Mouse (Mus musculus) layer of hippocampus, postnatal 36 days (tissue): Measurements from ENCODE around the gene Map3k21. TPM values are rescaled to one million over a fixed set of nuclear protein-coding genes. Genes with fewer than 3 reads are reported as not detected.

ENCODE experiments used
- DNase-seq, 2 experiments: peaks; one replicate each; pipeline ENCODE4 v3.0.0; 2022
- total RNA-seq, 2 experiments: library from RNA; stranded (reverse); gene quantifications; 2 replicates each; pipeline ENCODE4 v1.2.3; 2021

The Map3k21 gene
- total RNA-seq, 2 experiments from 2014 or later = 0.91 to 1.3 TPM

- no peak for DNase-seq
Observed at GRCm38 (mm10) chr8:125980826-125981225, 70.6 kb downstream of the Map3k21 start.

- no peak for DNase-seq
Observed at GRCm38 (mm10) chr8:125983515-125983914, 73.3 kb downstream of the Map3k21 start.

GRCm38 (mm10) chr8:125984140-125984539 is 73.9 kb downstream of the Map3k21 start:
- no peak for DNase-seq

- DNase-seq = no peak
Observed at GRCm38 (mm10) chr8:125985364-125985763, 75.1 kb downstream of the Map3k21 start.

GRCm38 (mm10) chr8:125986999-125987589 is 76.8 kb downstream of the Map3k21 start:
- DNase-seq = no peak

GRCm38 (mm10) chr8:125987996-125988395 is 77.7 kb downstream of the Map3k21 start:
- DNase-seq = no peak

GRCm38 (mm10) chr8:125993636-125994035 is 83.4 kb downstream of the Map3k21 start:
- DNase-seq = no peak

GRCm38 (mm10) chr8:125995101-125995986 is 85.1 kb downstream of the Map3k21 start, which contains the start of gene Kcnk1:
Kcnk1 (plus strand) TSS chr8:125995170.
- DNase-seq = peak; percentile 76

- DNase-seq = peak in 1 of 2 experiments; percentile 37
Observed at GRCm38 (mm10) chr8:125996031-125996839, 86.0 kb downstream of the Map3k21 start.

GRCm38 (mm10) chr8:125996980-125997379 is 86.7 kb downstream of the Map3k21 start:
- no peak for DNase-seq

Other genes starting within 250 kb of the Map3k21 start
- gene Map10, start 240.6 kb upstream of the Map3k21 start, total RNA-seq = 1 to 10 TPM; 6.0 to 6.8 TPM
- 10 to 100 TPM; 20.8 TPM for gene Ntpcr, start 180.5 kb upstream of the Map3k21 start, total RNA-seq
- 10 to 100 TPM; 60.1 to 64.6 TPM for gene Pcnx2, start 12.1 kb upstream of the Map3k21 start, total RNA-seq
- 10 to 100 TPM; 69.4 to 82.5 TPM for gene Kcnk1, start 84.7 kb downstream of the Map3k21 start, total RNA-seq